In genomic region chr12:82469706-82470361, GRCm38 (mm10) we compare ENCODE assay signal across 8 mouse cellular contexts.
DNase-seq lines count a peak whose midpoint lies in the region; TF ChIP-seq lines count a peak whose summit lies in the region.

No protein-coding gene starts in this region.

- H3K27ac ChIP-seq in left cerebral cortex, adult 2 months: peak overlapping the region; percentile 69
- no peak overlapping the region for H3K27ac ChIP-seq in macrophage

- intact Hi-C loops in left cerebral cortex, adult 2 months (cut with DNase I): loop anchor here (1.0 to 5.0 kb wide), 4 partner anchors 133 to 673 kb away; no protein-coding TSS in a partner anchor

- TF ChIP-seq CTCF in left cerebral cortex, adult 2 months (IDR thresholded peaks at IDR 0.05): peak; percentile 92

- no peaks in the 10 kb centered on the region for H3K36me3 ChIP-seq in macrophage (ENCODE audit: inconsistent target)

- H3K79me2 ChIP-seq in macrophage (ENCODE audit: inconsistent target): no peaks in the 10 kb centered on the region

- peak overlapping the region; percentile 57 for H3K4me3 ChIP-seq in left cerebral cortex, adult 2 months
- H3K4me3 ChIP-seq in macrophage (ENCODE audit: inconsistent target): peak overlapping the region; percentile 45

- WGBS in macrophage (ENCODE audit: missing documents): 3% methylated on average over 12 of the region's 12 CpGs

- DNase-seq in R1 (ENCODE audit: low read depth, low spot score): peak; percentile 67
- DNase-seq in cerebellum, postnatal 36 days: peak; percentile 89 to 90
- peak; percentile 55 to 66 for DNase-seq in gastrocnemius, adult 8-10 months (ENCODE audit: low spot score in 2 of 2)
- peak; percentile 39 for DNase-seq in hindlimb bud, embryonic 11.5 days (ENCODE audit: extremely low spot score, low read depth, low spot score)
- peak; percentile 80 to 85 for DNase-seq in left cerebral cortex, adult 2 months (ENCODE audit: extremely low spot score in 1 of 2, low spot score in 2 of 2)
- peak; percentile 52 for DNase-seq in retina, postnatal 7 days (ENCODE audit: low read depth, low spot score)
- peak; percentile 71 to 79 for DNase-seq in urinary bladder, adult 18-20 months (ENCODE audit: low spot score in 2 of 2)

Comparison
In these comparisons a context has a peak if more than half of its experiments do, and no peak if none do; other contexts are left out.
1. DNase-seq: peak in every context shown above with its lines; median percentile 90 in cerebellum, postnatal 36 days; 82 in left cerebral cortex, adult 2 months; 75 in urinary bladder, adult 18-20 months; 67 in R1; 60 in gastrocnemius, adult 8-10 months; 52 in retina, postnatal 7 days; 39 in hindlimb bud, embryonic 11.5 days.